Mouse (Mus musculus) MEL (cell line): ENCODE data around the gene Arhgap1. TPM values are rescaled to one million over a fixed set of nuclear protein-coding genes. Genes with fewer than 3 reads are reported as not detected.

Experiments
- DNase-seq: peaks from one replicate; pipeline ENCODE4 v3.0.0; 2011; ENCODE audit warnings: low read depth, low spot score
- H3K27ac ChIP-seq: 2 replicates; pipeline ENCODE4 v1.5.1; 2012; ENCODE audit warnings: low read depth, mild to moderate bottlenecking, control low read depth, low read length, moderate library complexity; ENCODE audit not compliant: control insufficient read depth
- H3K27me3 ChIP-seq, 2 experiments: fragments of 150-350 bp in 1 of 2; sonication (generic) in 1 of 2; 2 replicates each; pipeline ENCODE4 v1.6.1; 2012; ENCODE audit warnings: low read length in 2 of 2, mild to moderate bottlenecking in 2 of 2, improper control_type of control experiment in 1 of 2, moderate library complexity in 1 of 2; ENCODE audit not compliant: insufficient read depth in 2 of 2, control insufficient read depth in 1 of 2
- H3K36me3 ChIP-seq, 2 experiments: 2 replicates each; pipeline ENCODE4 v1.6.1; 2012 to 2014; ENCODE audit warnings: low read length in 2 of 2, improper control_type of control experiment in 1 of 2, inconsistent platforms in 1 of 2, mild to moderate bottlenecking in 1 of 2; ENCODE audit not compliant: insufficient read depth in 2 of 2, control insufficient read depth in 1 of 2
- H3K4me1 ChIP-seq, 2 experiments: fragments of 150-350 bp in 1 of 2; sonication (generic) in 1 of 2; 2 replicates each; pipeline ENCODE4 v1.6.1; 2012; ENCODE audit warnings: low read length in 2 of 2, improper control_type of control experiment in 1 of 2, mild to moderate bottlenecking in 1 of 2; ENCODE audit not compliant: insufficient read depth in 2 of 2, control insufficient read depth in 1 of 2
- H3K4me3 ChIP-seq, 2 experiments: fragments of 150-350 bp in 1 of 2; sonication (generic) in 1 of 2; 2 replicates each; pipeline ENCODE4 v1.5.1; 2012; ENCODE audit warnings: low read depth in 2 of 2, low read length in 2 of 2, mild to moderate bottlenecking in 2 of 2, moderate library complexity in 2 of 2, control low read depth in 1 of 2, improper control_type of control experiment in 1 of 2; ENCODE audit not compliant: control insufficient read depth in 1 of 2, insufficient read depth in 1 of 2
- H3K79me2 ChIP-seq: 2 replicates; pipeline ENCODE4 v1.6.1; 2012; ENCODE audit warnings: mild to moderate bottlenecking, low read length, moderate library complexity; ENCODE audit not compliant: control insufficient read depth, poor library complexity, insufficient read depth
- H3K9ac ChIP-seq: 2 replicates; pipeline ENCODE4 v1.6.1; 2012; ENCODE audit warnings: low read depth, mild to moderate bottlenecking, control low read depth, low read length, moderate library complexity; ENCODE audit not compliant: control insufficient read depth, poor library complexity, severe bottlenecking
- H3K9me3 ChIP-seq: fragments of 150-350 bp; sonication (generic); replicated peaks from 2 replicates; pipeline ENCODE4 v1.6.1; 2012; ENCODE audit warnings: mild to moderate bottlenecking, low read length, improper control_type of control experiment, moderate library complexity; ENCODE audit not compliant: insufficient read depth
- CHD1 ChIP-seq: IDR thresholded peaks from 2 replicates; pipeline ENCODE4 v1.6.1; 2012; ENCODE audit warnings: low read depth, mild to moderate bottlenecking, inconsistent platforms, low read length, improper control_type of control experiment
- CHD2 ChIP-seq: IDR thresholded peaks from 2 replicates; pipeline ENCODE4 v1.6.1; 2011; ENCODE audit warnings: low read length, improper control_type of control experiment
- CTCF ChIP-seq, 3 experiments: IDR thresholded peaks in 2 of 3; conservative IDR thresholded peaks in 1 of 3; 2 replicates each; pipeline ENCODE4 v1.5.1; 2011 to 2012; ENCODE audit warnings: low read length in 3 of 3, low read depth in 2 of 3, mild to moderate bottlenecking in 2 of 3, improper control_type of control experiment in 1 of 3, inconsistent platforms in 1 of 3, mixed read lengths in 1 of 3, moderate library complexity in 1 of 3; ENCODE audit not compliant: control insufficient read depth in 1 of 3, insufficient read depth in 1 of 3, poor library complexity in 1 of 3, severe bottlenecking in 1 of 3
- ELF1 ChIP-seq: IDR thresholded peaks from 2 replicates; pipeline ENCODE4 v1.6.1; 2014; ENCODE audit warnings: low read depth, mild to moderate bottlenecking, inconsistent platforms, low read length, improper control_type of control experiment, moderate library complexity
- EP300 ChIP-seq, 2 experiments: IDR thresholded peaks; 2 replicates each; pipeline ENCODE4 v1.6.1; 2011; ENCODE audit warnings: improper control_type of control experiment in 2 of 2, low read length in 2 of 2, low read depth in 1 of 2, mild to moderate bottlenecking in 1 of 2
- GATA1 ChIP-seq: IDR thresholded peaks from 2 replicates; pipeline ENCODE4 v1.6.1; 2011; ENCODE audit warnings: low read depth, low read length, improper control_type of control experiment
- HCFC1 ChIP-seq: IDR thresholded peaks from 2 replicates; pipeline ENCODE4 v1.6.1; 2012; ENCODE audit warnings: low read depth, mild to moderate bottlenecking, inconsistent platforms, low read length, improper control_type of control experiment, moderate library complexity
- JUND ChIP-seq: IDR thresholded peaks from 2 replicates; pipeline ENCODE4 v1.6.1; 2011; ENCODE audit warnings: low read depth, mild to moderate bottlenecking, improper control_type of control experiment, low read length
- KAT2A ChIP-seq: conservative IDR thresholded peaks from 2 replicates; pipeline ENCODE4 v1.6.1; 2012; ENCODE audit warnings: low read depth, low read length, improper control_type of control experiment, inconsistent platforms
- MAZ ChIP-seq: IDR thresholded peaks from 2 replicates; pipeline ENCODE4 v1.6.1; 2012; ENCODE audit warnings: low read depth, mild to moderate bottlenecking, inconsistent platforms, low read length, improper control_type of control experiment
- MEF2A ChIP-seq: IDR thresholded peaks from 2 replicates; pipeline ENCODE4 v1.6.1; 2014; ENCODE audit warnings: low read depth, mild to moderate bottlenecking, inconsistent platforms, low read length, improper control_type of control experiment; ENCODE audit not compliant: poor library complexity, insufficient replicate concordance, severe bottlenecking; ENCODE audit errors: extremely low read depth
- MYB ChIP-seq: IDR thresholded peaks from 2 replicates; pipeline ENCODE4 v1.6.1; 2011; ENCODE audit warnings: mild to moderate bottlenecking, low read depth, low read length, improper control_type of control experiment
- MYC ChIP-seq: IDR thresholded peaks from 2 replicates; pipeline ENCODE4 v1.6.1; 2011; ENCODE audit warnings: low read depth, mild to moderate bottlenecking, low read length, improper control_type of control experiment, moderate library complexity
- NELFE ChIP-seq: IDR thresholded peaks from 2 replicates; pipeline ENCODE4 v1.6.1; 2011; ENCODE audit warnings: low read depth, low read length, improper control_type of control experiment
- POLR2A ChIP-seq, 2 experiments: IDR thresholded peaks; 2 replicates each; pipeline ENCODE4 v1.6.1; 2011 to 2012; ENCODE audit warnings: low read length in 2 of 2, mild to moderate bottlenecking in 2 of 2, control low read depth in 1 of 2, improper control_type of control experiment in 1 of 2, low read depth in 1 of 2, moderate library complexity in 1 of 2; ENCODE audit not compliant: control insufficient read depth in 1 of 2, insufficient read depth in 1 of 2, poor library complexity in 1 of 2
- POLR2AphosphoS2 ChIP-seq: IDR thresholded peaks from 2 replicates; pipeline ENCODE4 v1.6.1; 2011; ENCODE audit warnings: low read length, improper control_type of control experiment
- RCOR1 ChIP-seq: IDR thresholded peaks from 2 replicates; pipeline ENCODE4 v1.6.1; 2012; ENCODE audit warnings: low read depth, mild to moderate bottlenecking, inconsistent platforms, low read length, improper control_type of control experiment
- SIN3A ChIP-seq: IDR thresholded peaks from 2 replicates; pipeline ENCODE4 v1.6.1; 2012; ENCODE audit warnings: low read length, improper control_type of control experiment, inconsistent platforms
- SMC3 ChIP-seq: IDR thresholded peaks from 2 replicates; pipeline ENCODE4 v1.6.1; 2011; ENCODE audit warnings: low read depth, low read length, improper control_type of control experiment
- TBP ChIP-seq: IDR thresholded peaks from 2 replicates; pipeline ENCODE4 v1.8.0; 2011; ENCODE audit warnings: low read depth, low read length, improper control_type of control experiment
- TCF12 ChIP-seq: IDR thresholded peaks from 2 replicates; pipeline ENCODE4 v1.6.1; 2014; ENCODE audit warnings: low read depth, mild to moderate bottlenecking, inconsistent platforms, low read length, improper control_type of control experiment, moderate library complexity
- UBTF ChIP-seq: IDR thresholded peaks from 2 replicates; pipeline ENCODE4 v1.6.1; 2012; ENCODE audit warnings: low read depth, mild to moderate bottlenecking, inconsistent platforms, low read length, improper control_type of control experiment, moderate library complexity, borderline replicate concordance; ENCODE audit not compliant: insufficient read depth
- USF1 ChIP-seq: IDR thresholded peaks from 2 replicates; pipeline ENCODE4 v1.6.1; 2014; ENCODE audit warnings: low read depth, mild to moderate bottlenecking, inconsistent platforms, low read length, improper control_type of control experiment, moderate library complexity
- ZC3H11A ChIP-seq: IDR thresholded peaks from 2 replicates; pipeline ENCODE4 v1.6.1; 2012; ENCODE audit warnings: low read depth, mild to moderate bottlenecking, inconsistent platforms, low read length, improper control_type of control experiment
- ZKSCAN1 ChIP-seq: IDR thresholded peaks from 2 replicates; pipeline ENCODE4 v1.6.1; 2012; ENCODE audit warnings: low read depth, mild to moderate bottlenecking, inconsistent platforms, low read length, improper control_type of control experiment, moderate library complexity
- ZMIZ1 ChIP-seq: IDR thresholded peaks from 2 replicates; pipeline ENCODE4 v1.6.1; 2012; ENCODE audit warnings: low read depth, mild to moderate bottlenecking, inconsistent platforms, low read length, improper control_type of control experiment, moderate library complexity
- polyA plus RNA-seq, 2 experiments: library from polyadenylated mRNA; stranded (reverse) in 1 of 2; unstranded in 1 of 2; fragments of >175 nt in 1 of 2; fragments of >200 nt in 1 of 2; gene quantifications; 2 replicates each; pipeline versions ENCODE4 v1.2.1 to v1.2.4; 2012; ENCODE audit warnings: low replicate concordance in 2 of 2, low read depth in 1 of 2; ENCODE audit not compliant: insufficient read length in 2 of 2, insufficient read depth in 1 of 2, missing spikeins in 1 of 2
- total RNA-seq: library from RNA; depleted of rRNA; stranded (reverse); fragments of 300-350 nt; gene quantifications from 2 replicates; pipeline ENCODE4 v1.2.3, GENCODE M21; 2012

Arhgap1 gene
- total and polyA plus RNA-seq, 3 experiments, result 23.5 to 40.1 TPM; not detected in 1

DNA sequence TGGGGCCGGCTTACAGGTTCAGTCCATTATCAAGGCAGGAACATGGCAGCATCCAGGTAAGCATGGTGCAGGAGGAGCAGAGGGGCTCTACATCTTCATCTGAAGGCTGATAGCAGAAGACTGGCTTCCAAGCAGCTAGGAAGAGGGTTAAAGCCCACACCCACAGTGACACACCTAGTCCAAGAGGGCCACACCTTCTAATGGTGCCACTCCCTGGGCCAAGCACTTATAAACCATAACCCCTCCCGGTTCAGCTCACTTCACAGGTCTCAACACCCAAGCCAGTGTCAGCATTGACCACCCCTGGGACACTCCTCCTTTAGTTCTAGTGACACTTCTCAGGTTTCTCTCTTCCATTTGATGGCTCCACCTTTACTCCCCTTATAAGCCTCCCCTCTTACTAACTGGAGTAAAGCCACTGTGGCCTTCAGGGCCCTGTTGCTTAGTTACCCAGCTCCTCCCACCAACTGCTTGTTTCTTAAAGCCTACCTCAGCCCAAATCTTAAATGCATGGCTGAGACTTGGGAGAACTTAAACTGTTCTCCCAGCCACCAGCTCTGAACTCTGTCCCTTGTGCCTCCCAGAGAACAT, 6.7 kb upstream of the Arhgap1 start:
- H3K27me3 ChIP-seq, result no peaks in the 10 kb centered on the region
- H3K9ac ChIP-seq, result no peak overlapping the region
- peaks cover 3% of the 10 kb centered on the region; the same call in 1 of the 2 replicates for H3K79me2 ChIP-seq
- no peak overlapping the region for H3K4me3 ChIP-seq
- no peaks in the 10 kb centered on the region; a peak in 1 of 4 replicates for H3K4me1 ChIP-seq
- TF ChIP-seq CHD1, result no peak
- no peak for TF ChIP-seq POLR2AphosphoS2
- no peak for TF ChIP-seq EP300 (IDR thresholded peaks at IDR 0.05; ENCODE audit: low read depth in 1 of 2, low read length in 2 of 2)
- TF ChIP-seq CHD2, result no peak
- no peak for TF ChIP-seq UBTF
- no peak for TF ChIP-seq TCF12
- TF ChIP-seq SMC3, result no peak
- no peak for TF ChIP-seq SIN3A
- no peak for TF ChIP-seq POLR2A (IDR thresholded peaks at IDR 0.05; ENCODE audit: control insufficient read depth in 1 of 2, insufficient read depth in 1 of 2, low read depth in 1 of 2, low read length in 2 of 2, poor library complexity in 1 of 2)
- TF ChIP-seq ZMIZ1, result no peak
- TF ChIP-seq CTCF (IDR thresholded peaks at IDR 0.05 in 2 of 3, conservative IDR thresholded peaks at IDR 0.05 in 1 of 3; ENCODE audit: control insufficient read depth in 1 of 3, insufficient read depth in 1 of 3, low read depth in 2 of 3, low read length in 3 of 3, poor library complexity in 1 of 3, severe bottlenecking in 1 of 3), result no peak
- no peaks in the 10 kb centered on the region; a peak in 3 of 4 replicates for H3K36me3 ChIP-seq
- H3K9me3 ChIP-seq, result no peaks in the 10 kb centered on the region
- DNase-seq, result no peak
- H3K27ac ChIP-seq, result no peak overlapping the region

DNA sequence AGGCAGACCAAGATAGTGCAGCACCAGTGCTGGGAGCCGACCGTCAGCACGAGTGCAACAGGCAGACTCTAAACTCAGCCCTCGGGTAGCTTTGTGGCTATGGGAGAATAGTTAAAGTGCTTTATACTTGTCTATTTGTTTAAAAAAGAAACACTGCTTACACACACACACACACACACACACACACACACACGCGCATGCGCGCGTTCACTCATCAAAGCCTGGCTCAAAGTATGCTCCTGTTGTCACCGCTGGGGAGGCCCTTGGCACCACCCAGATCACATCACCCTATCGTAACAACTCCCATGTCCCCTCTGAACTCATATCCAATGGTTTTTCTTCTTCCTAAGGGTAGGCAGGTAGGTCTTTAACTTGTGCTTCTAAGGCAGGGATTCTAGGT, 5.6 kb upstream of the Arhgap1 start:
- TF ChIP-seq USF1 (no peak), GATA1 (no peak), UBTF (no peak), ZKSCAN1 (no peak), TBP (no peak), SIN3A (no peak), EP300 (IDR thresholded peaks at IDR 0.05; ENCODE audit: low read depth in 1 of 2, low read length in 2 of 2) (no peak), HCFC1 (no peak), RCOR1 (no peak), KAT2A (no peak), MYB (no peak), JUND (no peak), NELFE (no peak), ELF1 (no peak), POLR2A (IDR thresholded peaks at IDR 0.05; ENCODE audit: control insufficient read depth in 1 of 2, insufficient read depth in 1 of 2, low read depth in 1 of 2, low read length in 2 of 2, poor library complexity in 1 of 2) (no peak), ZC3H11A (no peak), MAZ (no peak), MYC (no peak), MEF2A (no peak)
- Histone ChIP-seq H3K9ac (no peak overlapping the region), H3K36me3 (peaks cover 0 to 4% of the 10 kb centered on the region in 2 experiments), H3K4me3 (no peak overlapping the region), H3K27ac (no peak overlapping the region), H3K79me2 (peaks cover 9% of the 10 kb centered on the region), H3K9me3 (no peaks in the 10 kb centered on the region), H3K4me1 (peaks cover 0 to 3% of the 10 kb centered on the region in 2 experiments; a peak in 2 of 4 replicates), H3K27me3 (no peaks in the 10 kb centered on the region)
- DNase-seq, result no peak
